Mouse (Mus musculus) colon, adult 2 months (tissue): ENCODE measurements around the gene Gstk1. TPM values are rescaled to one million over a fixed set of nuclear protein-coding genes. Genes with fewer than 3 reads are reported as not detected.

ENCODE experiments used
- polyA plus RNA-seq: library from polyadenylated mRNA; depleted of rRNA; stranded (reverse); fragments of >200 nt; gene quantifications from 2 replicates; pipeline ENCODE4 v1.2.3, GENCODE M21; 2012; rRNA removed

Gene Gstk1
- polyA plus RNA-seq = 33.0 and 43.9 TPM in 2 replicates

DNA sequence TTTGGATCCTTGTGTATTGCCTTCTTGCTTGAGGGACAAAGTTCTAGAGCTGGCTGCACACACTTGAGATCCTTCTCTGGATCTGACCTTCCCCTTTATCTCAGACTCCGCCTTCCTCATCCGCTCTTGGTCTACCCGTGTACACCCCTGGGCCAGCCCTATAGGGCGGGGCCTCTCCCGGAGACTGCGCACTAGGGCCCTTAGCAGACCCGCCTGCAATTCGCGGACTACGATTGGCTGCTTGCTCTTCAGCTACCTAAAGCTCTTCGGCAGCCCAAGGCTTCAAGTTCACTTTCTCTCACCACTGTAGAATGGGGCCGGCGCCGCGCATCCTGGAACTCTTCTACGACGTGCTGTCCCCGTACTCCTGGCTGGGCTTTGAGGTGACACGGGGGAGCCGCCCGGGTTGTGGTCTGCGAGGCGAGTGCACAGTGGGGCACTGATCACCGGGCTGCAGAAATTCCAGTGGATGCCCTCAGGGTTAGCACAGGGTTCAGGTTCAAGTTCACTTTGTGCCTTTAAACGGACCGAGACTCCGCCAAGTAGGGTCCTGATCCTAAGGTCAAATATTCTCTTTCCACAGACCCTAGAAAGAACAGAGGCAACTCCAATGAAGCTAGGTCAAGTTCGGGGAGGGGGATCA is at the start of gene Gstk1:
Gene Gstk1, plus strand, starts transcription at position 225 of the 643 bp plus-strand sequence.

GRCm38 (mm10) chr6:42215028-42215427 is 30.7 kb upstream of the Gstk1 start, which contains the start of gene Tas2r144:
TSS of gene Tas2r144 (plus strand) at chr6:42215328.

DNA sequence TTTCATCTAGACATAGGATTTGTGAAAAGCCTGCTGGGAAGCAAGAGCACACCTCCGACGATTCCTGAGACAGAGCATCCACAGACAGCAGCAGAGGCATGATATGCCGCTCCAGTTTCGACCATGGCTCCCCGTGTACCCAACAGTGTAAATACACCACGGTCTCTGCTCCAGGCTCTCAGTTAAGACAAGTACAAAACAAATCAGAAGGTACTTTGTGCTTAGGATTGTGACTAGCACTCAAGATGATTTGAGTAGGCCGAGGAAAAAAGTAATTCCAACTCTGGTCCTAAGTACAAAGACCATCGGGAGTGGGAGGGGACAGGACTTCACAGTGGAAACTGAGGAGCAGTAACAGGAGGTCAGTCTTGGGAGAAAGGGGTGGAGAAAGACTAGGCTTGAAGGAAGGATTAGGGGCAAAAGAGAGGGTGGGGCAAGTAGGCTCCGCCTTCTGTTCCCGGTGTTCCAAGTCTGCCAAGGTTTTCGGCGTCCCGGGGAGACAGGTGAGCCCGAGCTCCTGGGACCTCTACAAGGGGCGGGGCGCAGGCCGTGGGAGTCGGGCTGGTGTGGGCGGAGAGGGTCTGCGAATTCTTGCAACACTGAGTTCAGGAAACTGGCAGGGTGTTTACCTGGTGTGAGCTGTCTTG is 15.9 kb downstream of the Gstk1 start, which contains the start of gene Tmem139:
Gene Tmem139, plus strand, starts transcription at position 447 of the 647 bp plus-strand sequence.

DNA sequence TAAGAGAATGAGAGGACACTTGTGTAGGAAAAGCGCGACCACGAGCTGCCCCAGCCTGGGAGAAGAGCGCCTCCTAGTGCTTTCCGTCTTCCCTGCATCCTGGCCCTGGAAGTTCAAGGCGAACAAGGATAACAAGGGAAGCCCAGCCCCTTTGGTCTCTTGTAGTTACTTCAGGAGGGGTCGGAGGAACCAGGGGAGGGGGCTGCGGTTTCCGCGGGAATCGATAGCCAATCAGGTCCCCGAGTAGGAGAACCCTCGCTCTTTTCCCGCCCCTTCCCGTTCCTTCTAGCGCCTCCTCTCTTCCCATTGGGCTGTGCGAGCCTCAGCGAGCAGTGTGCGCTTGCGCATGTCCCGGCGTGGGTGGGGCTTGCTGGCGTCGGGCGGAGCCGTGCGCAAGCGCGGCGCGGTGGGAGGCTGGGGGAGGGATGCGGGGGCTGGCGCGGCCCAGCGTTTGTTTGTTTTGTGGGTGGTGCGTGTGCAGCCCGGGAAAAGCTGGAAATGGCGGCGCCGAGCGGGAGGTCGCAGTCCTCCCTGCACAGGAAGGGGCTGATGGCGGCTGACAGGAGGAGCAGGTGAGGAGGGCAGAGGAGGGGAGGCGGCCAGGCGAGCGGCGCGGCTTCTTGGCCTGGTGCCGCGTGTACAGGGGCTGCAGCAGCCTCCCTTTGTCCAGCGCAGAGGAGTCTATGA is 19.0 kb downstream of the Gstk1 start, which contains the start of gene Casp2:
Gene Casp2, plus strand, starts transcription at position 360 of the 687 bp plus-strand sequence.

GRCm38 (mm10) chr6:42286448-42286847 is 40.7 kb downstream of the Gstk1 start, which contains the start of gene Clcn1:
TSS of gene Clcn1 (plus strand) at chr6:42286685.

Other genes starting within 250 kb of the Gstk1 start
- not detected in 2 replicates for gene Sva, start 207.5 kb upstream of the Gstk1 start, polyA plus RNA-seq
- gene Tas2r139, start 105.0 kb upstream of the Gstk1 start, polyA plus RNA-seq = not detected in 2 replicates
- not detected in 2 replicates for gene Tas2r144, start 30.6 kb upstream of the Gstk1 start, polyA plus RNA-seq
- 34.0 and 39.1 TPM in 2 replicates for gene Tmem139, start 16.0 kb downstream of the Gstk1 start, polyA plus RNA-seq
- gene Casp2, start 19.1 kb downstream of the Gstk1 start, polyA plus RNA-seq = 31.2 and 32.0 TPM in 2 replicates
- 0.08 and 0.38 TPM in 2 replicates for gene Clcn1, start 40.8 kb downstream of the Gstk1 start, polyA plus RNA-seq
- 0.40 and 0.52 TPM in 2 replicates for gene Fam131b, start 78.7 kb downstream of the Gstk1 start, polyA plus RNA-seq
- 140 and 165 TPM in 2 replicates for gene Zyx, start 103.7 kb downstream of the Gstk1 start, polyA plus RNA-seq
- 23.0 and 25.5 TPM in 2 replicates for gene Epha1, start 127.3 kb downstream of the Gstk1 start, polyA plus RNA-seq
- 0.27 TPM in 1 of 2 replicates, not detected in the other for gene Tas2r143, start 154.3 kb downstream of the Gstk1 start, polyA plus RNA-seq
- gene Tas2r135, start 159.5 kb downstream of the Gstk1 start, polyA plus RNA-seq = not detected in 2 replicates
- not detected in 2 replicates for gene Tas2r126, start 188.6 kb downstream of the Gstk1 start, polyA plus RNA-seq
- not detected in 2 replicates for gene Olfr458, start 219.3 kb downstream of the Gstk1 start, polyA plus RNA-seq
- gene Olfr457, start 230.4 kb downstream of the Gstk1 start, polyA plus RNA-seq = not detected in 2 replicates
- gene Olfr456, start 241.3 kb downstream of the Gstk1 start, polyA plus RNA-seq = not detected in 2 replicates